Mouse (Mus musculus): ENCODE data around the gene Msx3. TPM values are rescaled to one million over a fixed set of nuclear protein-coding genes. Genes with fewer than 3 reads are reported as not detected.

Msx3 gene
- polyA plus RNA-seq, 1 experiment = 4.0 TPM

DNA sequence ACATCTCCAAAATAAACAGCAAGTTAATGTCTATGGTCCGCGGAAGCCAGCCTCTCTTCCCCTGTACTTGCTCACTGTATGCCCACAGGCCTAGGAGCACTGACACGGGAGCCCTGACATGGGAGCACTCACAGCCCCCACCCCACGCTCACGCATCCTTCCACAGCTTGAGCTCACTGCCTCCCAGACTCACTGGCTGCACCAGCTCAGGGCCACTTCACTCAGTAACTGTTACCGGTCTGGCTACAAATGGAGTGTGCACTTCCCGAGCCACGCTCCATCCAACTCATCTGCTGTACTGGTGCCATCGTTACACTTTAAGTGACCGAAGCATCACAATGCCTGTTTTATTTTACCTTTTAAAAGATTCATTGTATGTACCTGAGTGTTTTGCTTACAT, 16.5 kb downstream of the Msx3 start:
- TF ChIP-seq CTCF (IDR thresholded peaks at IDR 0.05; ENCODE audit: borderline replicate concordance, extremely low read depth, insufficient read depth, insufficient read length) = no peak
- no peak for TF ChIP-seq POLR2A (IDR thresholded peaks at IDR 0.05; ENCODE audit: borderline replicate concordance, extremely low read depth, insufficient read depth, insufficient read length, poor library complexity, severe bottlenecking)

GRCm38 (mm10) chr7:140031771-140032170, 17.1 kb downstream of the Msx3 start:
- no peak for TF ChIP-seq CTCF (IDR thresholded peaks at IDR 0.05; ENCODE audit: borderline replicate concordance, extremely low read depth, insufficient read depth, insufficient read length)
- no peak for TF ChIP-seq POLR2A (IDR thresholded peaks at IDR 0.05; ENCODE audit: borderline replicate concordance, extremely low read depth, insufficient read depth, insufficient read length, poor library complexity, severe bottlenecking)
- DNase-seq (ENCODE audit: low read depth) = no peak

More for the DNA sequence above, 16.5 kb downstream of the Msx3 start:
- DNase-seq (ENCODE audit: low read depth) = no peak

DNA sequence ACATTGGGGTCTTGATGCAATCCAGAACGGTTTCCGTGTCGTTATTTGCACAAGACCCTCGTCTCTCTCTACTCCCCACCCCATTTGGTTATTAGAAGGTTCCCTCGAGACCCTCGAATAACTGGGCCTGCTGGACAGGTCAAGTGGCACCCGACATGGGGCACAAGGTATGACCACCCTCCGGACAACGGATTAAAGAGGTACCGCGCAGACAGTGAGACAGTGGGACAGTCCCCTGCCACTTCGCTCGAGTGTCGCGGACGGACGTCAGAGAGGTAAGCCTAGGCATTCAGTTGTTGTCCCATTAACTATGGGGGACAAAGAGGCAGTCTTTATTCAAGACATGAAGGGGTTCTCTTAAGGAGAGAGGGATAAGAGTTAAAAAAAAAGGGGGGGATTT, 37.6 kb downstream of the Msx3 start:
- TF ChIP-seq POLR2A (IDR thresholded peaks at IDR 0.05; ENCODE audit: borderline replicate concordance, extremely low read depth, insufficient read depth, insufficient read length, poor library complexity, severe bottlenecking) (no peak), CTCF (IDR thresholded peaks at IDR 0.05; ENCODE audit: borderline replicate concordance, extremely low read depth, insufficient read depth, insufficient read length) (no peak)

GRCm38 (mm10) chr7:140007781-140008180, 41.1 kb downstream of the Msx3 start:
- DNase-seq (ENCODE audit: low read depth) = no peak
- TF ChIP-seq POLR2A (IDR thresholded peaks at IDR 0.05; ENCODE audit: borderline replicate concordance, extremely low read depth, insufficient read depth, insufficient read length, poor library complexity, severe bottlenecking) (no peak), CTCF (IDR thresholded peaks at IDR 0.05; ENCODE audit: borderline replicate concordance, extremely low read depth, insufficient read depth, insufficient read length) (no peak)

More for the DNA sequence above, 37.6 kb downstream of the Msx3 start:
- no peak for DNase-seq (ENCODE audit: low read depth)

DNA sequence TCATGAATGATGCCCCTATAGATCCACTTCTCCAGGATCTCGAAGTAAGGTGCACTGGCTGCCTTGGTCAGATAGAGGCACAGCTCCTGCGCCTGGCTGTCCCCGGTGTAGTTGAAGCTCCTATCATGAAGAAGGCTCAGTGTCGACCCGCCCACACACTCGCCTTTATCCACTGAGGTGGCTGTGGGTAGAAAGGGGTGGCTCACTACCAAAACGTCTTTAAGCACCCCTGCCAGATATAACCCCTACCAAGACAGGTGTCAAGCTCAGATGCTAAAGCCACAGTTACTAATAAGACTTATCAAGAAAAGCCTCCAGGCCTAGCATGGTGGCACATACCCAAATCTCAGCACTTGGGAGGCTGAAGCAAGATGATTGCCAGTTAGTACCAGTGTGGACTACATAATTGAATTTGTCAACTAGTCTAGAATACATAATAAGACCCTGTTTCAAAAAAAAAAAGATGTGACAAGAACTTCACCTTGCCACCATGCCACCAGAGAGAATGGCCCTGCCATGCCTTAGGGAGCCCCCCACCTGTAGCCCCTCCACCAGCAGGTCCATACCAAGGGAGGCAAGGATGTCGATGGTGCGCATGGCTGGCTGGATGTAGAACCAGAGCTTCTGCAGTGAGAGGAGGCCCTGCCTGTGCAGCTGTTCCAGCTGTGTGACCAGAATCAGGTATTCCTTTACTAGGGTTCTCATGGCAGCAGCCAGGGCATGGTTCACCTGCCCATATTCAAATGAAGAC, 41.9 kb downstream of the Msx3 start:
- TF ChIP-seq CTCF (IDR thresholded peaks at IDR 0.05; ENCODE audit: borderline replicate concordance, extremely low read depth, insufficient read depth, insufficient read length) (no peak), POLR2A (IDR thresholded peaks at IDR 0.05; ENCODE audit: borderline replicate concordance, extremely low read depth, insufficient read depth, insufficient read length, poor library complexity, severe bottlenecking) (no peak)
- no peak for DNase-seq (ENCODE audit: low read depth)

DNA sequence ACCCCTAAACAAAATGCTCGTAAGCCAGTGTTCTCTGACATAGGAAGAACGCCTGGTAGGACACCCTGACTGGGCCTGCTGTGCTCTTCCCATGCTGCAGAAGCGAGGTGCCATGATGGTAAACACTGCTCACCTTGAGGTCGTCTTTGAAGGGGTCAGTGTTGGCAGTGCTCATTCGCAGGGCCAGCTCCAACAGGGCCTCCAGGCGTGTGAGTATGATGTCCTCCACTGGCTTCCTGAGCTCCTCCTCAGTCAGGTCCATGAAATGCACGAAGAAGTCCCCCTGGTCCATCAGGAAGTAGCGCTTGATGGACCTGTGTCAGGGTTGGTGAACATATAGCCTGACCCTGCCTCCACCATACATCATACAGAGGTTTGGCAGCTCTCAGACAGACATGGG, 44.2 kb downstream of the Msx3 start:
- TF ChIP-seq CTCF (IDR thresholded peaks at IDR 0.05; ENCODE audit: borderline replicate concordance, extremely low read depth, insufficient read depth, insufficient read length) = no peak
- DNase-seq (ENCODE audit: low read depth) = no peak

GRCm38 (mm10) chr7:140001086-140001740, 47.7 kb downstream of the Msx3 start:
- DNase-seq (ENCODE audit: low read depth) = no peak
- TF ChIP-seq CTCF (IDR thresholded peaks at IDR 0.05; ENCODE audit: borderline replicate concordance, extremely low read depth, insufficient read depth, insufficient read length) = no peak
- TF ChIP-seq POLR2A (IDR thresholded peaks at IDR 0.05; ENCODE audit: borderline replicate concordance, extremely low read depth, insufficient read depth, insufficient read length, poor library complexity, severe bottlenecking) = no peak

DNA sequence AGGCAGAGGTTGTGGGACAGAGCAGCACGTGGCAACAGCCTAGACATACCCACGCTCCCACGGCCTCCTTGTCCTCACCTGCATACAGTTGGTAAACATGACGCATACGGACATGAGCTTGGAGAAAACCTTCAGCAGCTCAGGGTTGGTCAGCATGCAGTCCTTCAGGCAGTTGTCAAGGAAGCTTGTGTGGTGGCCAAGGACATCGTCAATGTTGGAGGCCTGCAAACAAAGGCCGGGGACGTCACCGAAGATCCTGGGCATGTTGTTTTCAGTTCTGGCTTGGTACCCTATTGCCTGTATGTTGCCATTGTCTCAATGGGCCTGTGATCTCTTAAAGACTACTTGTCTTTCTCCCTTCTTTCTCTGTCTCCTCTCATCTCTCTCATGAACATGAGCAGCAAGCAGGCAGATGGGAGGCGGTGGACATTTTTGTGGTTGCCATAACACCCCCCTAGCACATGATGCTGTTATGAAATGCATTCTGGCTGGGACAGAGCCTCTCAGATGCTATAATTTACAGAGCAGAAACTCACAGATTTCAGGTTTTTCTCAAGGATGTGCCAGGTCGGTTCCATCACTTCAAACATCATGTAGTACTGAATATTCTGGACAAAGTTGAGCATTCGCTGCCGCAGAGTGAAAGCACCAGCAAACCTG, 50.1 kb downstream of the Msx3 start:
- DNase-seq (ENCODE audit: low read depth) = no peak
- no peak for TF ChIP-seq POLR2A (IDR thresholded peaks at IDR 0.05; ENCODE audit: borderline replicate concordance, extremely low read depth, insufficient read depth, insufficient read length, poor library complexity, severe bottlenecking)
- TF ChIP-seq CTCF (IDR thresholded peaks at IDR 0.05; ENCODE audit: borderline replicate concordance, extremely low read depth, insufficient read depth, insufficient read length) = no peak

Other genes with a start within 250 kb of the Msx3 start
- 6.7 and 13.4 TPM in 2 replicates for gene Adgra1, start 214.9 kb downstream of the Msx3 start, polyA plus RNA-seq (2012; rRNA removed)
- gene Kndc1, start 154.4 kb downstream of the Msx3 start, polyA plus RNA-seq (2012; rRNA removed) = 17.0 and 33.3 TPM in 2 replicates
- not detected in 2 replicates for gene Utf1, start 105.3 kb downstream of the Msx3 start, polyA plus RNA-seq (2012; rRNA removed)
- 0.55 and 0.76 TPM in 2 replicates for gene 6430531B16Rik, start 70.3 kb downstream of the Msx3 start, polyA plus RNA-seq (2012; rRNA removed)
- gene Adam8, start 56.5 kb downstream of the Msx3 start, polyA plus RNA-seq (2012; rRNA removed) = 12.7 and 14.7 TPM in 2 replicates
- 88.0 and 121 TPM in 2 replicates for gene Zfp511, start 12.7 kb downstream of the Msx3 start, polyA plus RNA-seq (2012; rRNA removed)
- gene Tubgcp2, start 12.4 kb downstream of the Msx3 start, polyA plus RNA-seq (2012; rRNA removed) = 70.3 and 76.2 TPM in 2 replicates
- gene Caly, start 33.5 kb upstream of the Msx3 start, polyA plus RNA-seq (2012; rRNA removed) = 146 and 172 TPM in 2 replicates
- 6.4 TPM in 1 of 2 replicates, not detected in the other for gene Prap1, start 44.3 kb upstream of the Msx3 start, polyA plus RNA-seq (2012; rRNA removed)
- 25.3 and 25.7 TPM in 2 replicates for gene Fuom, start 53.4 kb upstream of the Msx3 start, polyA plus RNA-seq (2012; rRNA removed)
- gene Paox, start 66.7 kb upstream of the Msx3 start, polyA plus RNA-seq (2012; rRNA removed) = 5.1 and 6.0 TPM in 2 replicates
- gene Echs1, start 67.4 kb upstream of the Msx3 start, polyA plus RNA-seq (2012; rRNA removed) = 74.9 and 75.4 TPM in 2 replicates
- gene Mtg1, start 88.5 kb upstream of the Msx3 start, polyA plus RNA-seq (2012; rRNA removed) = 33.9 and 41.5 TPM in 2 replicates
- 10.2 and 16.2 TPM in 2 replicates for gene Sprn, start 105.8 kb upstream of the Msx3 start, polyA plus RNA-seq (2012; rRNA removed)
- not detected in 2 replicates for gene Olfr522, start 115.7 kb upstream of the Msx3 start, polyA plus RNA-seq (2012; rRNA removed)
- gene Olfr523, start 124.1 kb upstream of the Msx3 start, polyA plus RNA-seq (2012; rRNA removed) = not detected in 2 replicates
- not detected in 2 replicates for gene Olfr524, start 156.9 kb upstream of the Msx3 start, polyA plus RNA-seq (2012; rRNA removed)
- 0.04 TPM in 1 of 2 replicates, not detected in the other for gene Cd163l1, start 169.2 kb upstream of the Msx3 start, polyA plus RNA-seq (2012; rRNA removed)
- gene 5830411N06Rik, start 198.2 kb upstream of the Msx3 start, polyA plus RNA-seq (2012; rRNA removed) = 0.05 TPM in 1 of 2 replicates, not detected in the other

Data from brain, embryonic 14.5 days (tissue).